Mouse (Mus musculus): ENCODE measurements at regions not wholly inside any gene's neighbourhood (a gene's known extent, or its start where the extent isn't known, plus 50 kb on each side); places are given as distances from the start of the nearest gene placed in this dataset.

DNA sequence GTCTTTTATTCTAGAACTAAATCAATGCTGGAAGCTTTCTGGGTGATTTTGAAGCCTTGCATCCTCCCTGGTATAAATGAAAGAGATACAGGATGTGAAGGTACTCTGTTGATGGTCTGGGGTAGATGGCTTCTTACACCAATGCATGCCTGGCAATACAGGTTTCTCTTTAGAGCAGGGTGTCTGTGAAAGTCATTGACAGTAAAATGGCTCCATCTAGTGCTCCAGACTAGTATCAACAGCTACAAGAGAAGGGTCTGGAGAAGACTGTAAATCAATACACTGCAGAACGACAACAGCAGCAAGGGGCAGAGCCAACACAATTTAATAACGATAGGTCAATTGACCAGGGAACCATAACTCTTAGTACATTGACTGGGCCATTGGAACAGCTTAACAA is 98.3 kb downstream of the Sptssa start:
- Histone ChIP-seq H3K4me2 (ENCODE audit: low read length) (no peak overlapping the region), H3K27me3 (ENCODE audit: control insufficient read depth, insufficient read depth, low read length) (no peaks in the 10 kb centered on the region), H3K27ac (replicated peaks in 1 of 2; ENCODE audit: control insufficient read depth in 1 of 2, insufficient read depth in 1 of 2, low read depth in 2 of 2, low read length in 2 of 2) (no peak overlapping the region), H3K4me3 (ENCODE audit: control insufficient read depth in 1 of 2, insufficient read depth in 1 of 2, low read depth in 1 of 2, low read length in 2 of 2) (no peak overlapping the region), H3K4me1 (ENCODE audit: control insufficient read depth in 2 of 2, insufficient read depth in 2 of 2, low read length in 2 of 2) (no peaks in the 10 kb centered on the region), H3K36me3 (ENCODE audit: control insufficient read depth, insufficient read depth, low read length) (no peaks in the 10 kb centered on the region), H3K9me3 (ENCODE audit: control insufficient read depth, low read length) (no peaks in the 10 kb centered on the region), H3K9ac (ENCODE audit: low read length) (no peak overlapping the region)
- WGBS: 63% methylated on average over 2 of the region's 2 CpGs
- ATAC-seq (ENCODE audit: insufficient number of reproducible peaks, insufficient read depth, low FRiP score, low read depth): no peak

GRCm38 (mm10) chr12:54549659-54550058 is 106.7 kb downstream of the Sptssa start:
- Histone ChIP-seq H3K4me2 (ENCODE audit: low read length) (no peak overlapping the region), H3K9ac (ENCODE audit: low read length) (no peak overlapping the region), H3K4me1 (ENCODE audit: control insufficient read depth in 2 of 2, insufficient read depth in 2 of 2, low read length in 2 of 2) (peaks cover 0 to 2% of the 10 kb centered on the region in 2 experiments; a peak in 1 of 4 replicates), H3K4me3 (ENCODE audit: control insufficient read depth in 1 of 2, insufficient read depth in 1 of 2, low read depth in 1 of 2, low read length in 2 of 2) (no peak overlapping the region), H3K36me3 (ENCODE audit: control insufficient read depth, insufficient read depth, low read length) (no peaks in the 10 kb centered on the region), H3K27me3 (ENCODE audit: control insufficient read depth, insufficient read depth, low read length) (no peaks in the 10 kb centered on the region), H3K27ac (replicated peaks in 1 of 2; ENCODE audit: control insufficient read depth in 1 of 2, insufficient read depth in 1 of 2, low read depth in 2 of 2, low read length in 2 of 2) (no peak overlapping the region), H3K9me3 (ENCODE audit: control insufficient read depth, low read length) (no peaks in the 10 kb centered on the region)
- WGBS: 83% methylated on average over 9 of the region's 9 CpGs
- ATAC-seq (ENCODE audit: insufficient number of reproducible peaks, insufficient read depth, low FRiP score, low read depth): no peak

- Histone ChIP-seq H3K9me3 (ENCODE audit: control insufficient read depth, low read length) (0 out of 2 replicates have a peak, but pooled peaks cover 3% of the 10 kb centered on the region), H3K4me2 (ENCODE audit: low read length) (peak overlapping the region; percentile 11; the same call in 1 of the 2 replicates), H3K4me3 (ENCODE audit: control insufficient read depth in 1 of 2, insufficient read depth in 1 of 2, low read depth in 1 of 2, low read length in 2 of 2) (no peak overlapping the region), H3K4me1 (ENCODE audit: control insufficient read depth in 2 of 2, insufficient read depth in 2 of 2, low read length in 2 of 2) (peaks cover 0 to 2% of the 10 kb centered on the region in 2 experiments; a peak in 1 of 4 replicates), H3K9ac (ENCODE audit: low read length) (no peak overlapping the region), H3K36me3 (ENCODE audit: control insufficient read depth, insufficient read depth, low read length) (no peaks in the 10 kb centered on the region), H3K27me3 (ENCODE audit: control insufficient read depth, insufficient read depth, low read length) (no peaks in the 10 kb centered on the region), H3K27ac (replicated peaks in 1 of 2; ENCODE audit: control insufficient read depth in 1 of 2, insufficient read depth in 1 of 2, low read depth in 2 of 2, low read length in 2 of 2) (no peak overlapping the region)
- 40% methylated on average over 16 of the region's 16 CpGs for WGBS
- no peak for ATAC-seq (ENCODE audit: insufficient number of reproducible peaks, insufficient read depth, low FRiP score, low read depth)
These were observed 110.4 kb downstream of the Sptssa start for GRCm38 (mm10) chr12:54545821-54546608.

GRCm38 (mm10) chr12:54538320-54538705 is 118.1 kb downstream of the Sptssa start:
- WGBS: 71% methylated on average over 4 of the region's 4 CpGs
- Histone ChIP-seq H3K4me2 (ENCODE audit: low read length) (no peak overlapping the region), H3K27me3 (ENCODE audit: control insufficient read depth, insufficient read depth, low read length) (no peaks in the 10 kb centered on the region), H3K27ac (replicated peaks in 1 of 2; ENCODE audit: control insufficient read depth in 1 of 2, insufficient read depth in 1 of 2, low read depth in 2 of 2, low read length in 2 of 2) (no peak overlapping the region), H3K4me3 (ENCODE audit: control insufficient read depth in 1 of 2, insufficient read depth in 1 of 2, low read depth in 1 of 2, low read length in 2 of 2) (no peak overlapping the region), H3K9me3 (ENCODE audit: control insufficient read depth, low read length) (0 out of 2 replicates have a peak, but pooled peaks cover 3% of the 10 kb centered on the region), H3K36me3 (ENCODE audit: control insufficient read depth, insufficient read depth, low read length) (no peaks in the 10 kb centered on the region), H3K9ac (ENCODE audit: low read length) (no peak overlapping the region), H3K4me1 (ENCODE audit: control insufficient read depth in 2 of 2, insufficient read depth in 2 of 2, low read length in 2 of 2) (peaks cover 1 to 2% of the 10 kb centered on the region in 2 experiments; a peak in 2 of 4 replicates)
- no peak for ATAC-seq (ENCODE audit: insufficient number of reproducible peaks, insufficient read depth, low FRiP score, low read depth)

- ATAC-seq (ENCODE audit: insufficient number of reproducible peaks, insufficient read depth, low FRiP score, low read depth): no peak
- no peak overlapping the region for H3K27ac ChIP-seq (replicated peaks in 1 of 2; ENCODE audit: control insufficient read depth in 1 of 2, insufficient read depth in 1 of 2, low read depth in 2 of 2, low read length in 2 of 2)
- H3K27me3 ChIP-seq (ENCODE audit: control insufficient read depth, insufficient read depth, low read length): no peaks in the 10 kb centered on the region
These were observed 118.6 kb downstream of the Sptssa start for GRCm38 (mm10) chr12:54537690-54538319.

GRCm38 (mm10) chr12:54537022-54537421 is 119.4 kb downstream of the Sptssa start:
- H3K36me3 ChIP-seq (ENCODE audit: control insufficient read depth, insufficient read depth, low read length): no peaks in the 10 kb centered on the region
- no peaks in the 10 kb centered on the region for H3K27me3 ChIP-seq (ENCODE audit: control insufficient read depth, insufficient read depth, low read length)
- H3K4me1 ChIP-seq (ENCODE audit: control insufficient read depth in 2 of 2, insufficient read depth in 2 of 2, low read length in 2 of 2): peaks cover 3 to 4% of the 10 kb centered on the region in 2 experiments; a peak in 2 of 4 replicates
- no peak overlapping the region for H3K4me2 ChIP-seq (ENCODE audit: low read length)
- 0 out of 2 replicates have a peak, but pooled peaks cover 3% of the 10 kb centered on the region for H3K9me3 ChIP-seq (ENCODE audit: control insufficient read depth, low read length)
- no peak overlapping the region for H3K9ac ChIP-seq (ENCODE audit: low read length)
- WGBS: 80% methylated on average over 7 of the region's 7 CpGs
- no peak overlapping the region for H3K27ac ChIP-seq (replicated peaks in 1 of 2; ENCODE audit: control insufficient read depth in 1 of 2, insufficient read depth in 1 of 2, low read depth in 2 of 2, low read length in 2 of 2)
- H3K4me3 ChIP-seq (ENCODE audit: control insufficient read depth in 1 of 2, insufficient read depth in 1 of 2, low read depth in 1 of 2, low read length in 2 of 2): no peak overlapping the region
- ATAC-seq (ENCODE audit: insufficient number of reproducible peaks, insufficient read depth, low FRiP score, low read depth): no peak

More at GRCm38 (mm10) chr12:54537690-54538319, 118.6 kb downstream of the Sptssa start:
- H3K9me3 ChIP-seq (ENCODE audit: control insufficient read depth, low read length): 0 out of 2 replicates have a peak, but pooled peaks cover 3% of the 10 kb centered on the region
- H3K4me2 ChIP-seq (ENCODE audit: low read length): no peak overlapping the region
- H3K4me1 ChIP-seq (ENCODE audit: control insufficient read depth in 2 of 2, insufficient read depth in 2 of 2, low read length in 2 of 2): peaks cover 3 to 4% of the 10 kb centered on the region in 2 experiments; a peak in 2 of 4 replicates
- H3K4me3 ChIP-seq (ENCODE audit: control insufficient read depth in 1 of 2, insufficient read depth in 1 of 2, low read depth in 1 of 2, low read length in 2 of 2): no peak overlapping the region
- H3K36me3 ChIP-seq (ENCODE audit: control insufficient read depth, insufficient read depth, low read length): no peaks in the 10 kb centered on the region
- H3K9ac ChIP-seq (ENCODE audit: low read length): no peak overlapping the region
- WGBS: 78% methylated on average over 7 of the region's 7 CpGs

GRCm38 (mm10) chr12:54535556-54536516 is 120.5 kb downstream of the Sptssa start:
- no peaks in the 10 kb centered on the region for H3K9me3 ChIP-seq (ENCODE audit: control insufficient read depth, low read length)
- WGBS: 68% methylated on average over 6 of the region's 9 CpGs
- no peaks in the 10 kb centered on the region for H3K27me3 ChIP-seq (ENCODE audit: control insufficient read depth, insufficient read depth, low read length)
- no peak overlapping the region for H3K4me3 ChIP-seq (ENCODE audit: control insufficient read depth in 1 of 2, insufficient read depth in 1 of 2, low read depth in 1 of 2, low read length in 2 of 2)
- H3K4me1 ChIP-seq (ENCODE audit: control insufficient read depth in 2 of 2, insufficient read depth in 2 of 2, low read length in 2 of 2): peaks cover 3 to 4% of the 10 kb centered on the region in 2 experiments; a peak in 2 of 4 replicates
- H3K36me3 ChIP-seq (ENCODE audit: control insufficient read depth, insufficient read depth, low read length): no peaks in the 10 kb centered on the region
- H3K27ac ChIP-seq (replicated peaks in 1 of 2; ENCODE audit: control insufficient read depth in 1 of 2, insufficient read depth in 1 of 2, low read depth in 2 of 2, low read length in 2 of 2): no peak overlapping the region
- H3K9ac ChIP-seq (ENCODE audit: low read length): no peak overlapping the region
- no peak overlapping the region for H3K4me2 ChIP-seq (ENCODE audit: low read length)
- ATAC-seq (ENCODE audit: insufficient number of reproducible peaks, insufficient read depth, low FRiP score, low read depth): no peak
